Mouse (Mus musculus) stomach, embryonic 16.5 days (tissue): ENCODE measurements around the gene Ranbp2. TPM values are rescaled to one million over a fixed set of nuclear protein-coding genes. Genes with fewer than 3 reads are reported as not detected.
"Not testable (repeated sequence)": the region's sequence is repeated elsewhere in the genome, so short reads cannot be mapped to it uniquely, and the experiment has no call there.

Experiments used
- ATAC-seq: fragments of 200-750 bp; cut with Nextera tagmentation; 2 replicates; pipeline ENCODE4 v1.8.0; 2017; ENCODE audit warnings: moderate number of reproducible peaks, moderate TSS enrichment; ENCODE audit not compliant: insufficient read depth, low FRiP score
- H3K27ac ChIP-seq: fragments of 300-500 bp; sonication (generic); 2 replicates; pipeline ENCODE4 v1.5.1; 2014; ENCODE audit warnings: low read length
- H3K27me3 ChIP-seq: fragments of 300-500 bp; sonication (generic); 2 replicates; pipeline ENCODE4 v1.6.1; 2014; ENCODE audit warnings: low read length, control low read depth, mixed read lengths; ENCODE audit not compliant: control insufficient read depth, insufficient read depth
- H3K36me3 ChIP-seq: fragments of 300-500 bp; sonication (generic); 2 replicates; pipeline ENCODE4 v1.6.1; 2014; ENCODE audit warnings: low read length; ENCODE audit not compliant: control insufficient read depth, insufficient read depth
- H3K4me1 ChIP-seq: fragments of 300-500 bp; sonication (generic); 2 replicates; pipeline ENCODE4 v1.6.1; 2014; ENCODE audit warnings: low read length, control low read depth, mixed read lengths; ENCODE audit not compliant: control insufficient read depth, insufficient read depth
- H3K4me2 ChIP-seq: fragments of 300-500 bp; sonication (generic); 2 replicates; pipeline ENCODE4 v1.6.1; 2014; ENCODE audit warnings: low read depth, low read length, mixed read lengths
- H3K4me3 ChIP-seq: fragments of 300-500 bp; sonication (generic); replicated peaks from 2 replicates; pipeline ENCODE4 v1.5.1; 2014; ENCODE audit warnings: mild to moderate bottlenecking, low read length
- H3K9ac ChIP-seq: fragments of 300-500 bp; sonication (generic); 2 replicates; pipeline ENCODE4 v1.6.1; 2014; ENCODE audit warnings: low read length
- H3K9me3 ChIP-seq: fragments of 300-500 bp; sonication (generic); replicated peaks from 2 replicates; pipeline ENCODE4 v1.6.1; 2016; ENCODE audit warnings: low read length, control low read depth; ENCODE audit not compliant: control insufficient read depth
- WGBS: fragments of 180-500 bp; shearing (Covaris S2); extraction: QIAGEN DNeasy Blood & Tissue Kit; methylation state at CpG from one replicate; pipeline ENCODE4 v1.1.7; 2014; 5-methylcytosine and 5-hydroxymethylcytosine counted together
- polyA plus RNA-seq: library from polyadenylated mRNA; unstranded; fragments of >200 nt; fragmentation: Nextera tagmentation; extraction: Ambion mirVana; gene quantifications from 2 replicates; pipeline ENCODE4 v1.2.1, GENCODE M21; 2015

The Ranbp2 gene
- polyA plus RNA-seq, 1 experiment from 2014 or later: 23.3 TPM

DNA sequence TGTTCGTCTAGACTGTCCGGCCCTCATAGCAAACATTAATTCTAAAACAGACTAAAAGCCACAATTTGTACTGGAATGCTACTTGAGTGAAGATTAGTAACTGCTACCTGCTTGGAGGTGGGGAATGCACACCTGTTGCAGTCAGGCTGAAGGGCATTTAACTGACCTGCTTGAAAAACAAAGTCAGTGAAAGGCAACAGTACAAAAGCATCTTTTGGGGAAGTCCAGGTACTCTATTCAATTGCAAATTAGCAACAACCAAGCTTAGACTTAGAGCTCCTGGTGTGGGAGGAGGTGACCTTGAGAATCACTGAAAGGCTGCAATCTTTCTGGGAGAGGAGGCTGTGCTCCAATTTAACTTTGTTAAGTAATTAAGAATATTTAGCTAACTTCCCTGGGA is 85.5 kb downstream of the Ranbp2 start:
- Histone ChIP-seq H3K36me3 (no peaks in the 10 kb centered on the region), H3K4me1 (no peaks in the 10 kb centered on the region), H3K27ac (no peak overlapping the region), H3K9ac (no peak overlapping the region), H3K4me2 (no peak overlapping the region), H3K27me3 (no peaks in the 10 kb centered on the region), H3K4me3 (no peak overlapping the region), H3K9me3 (no peaks in the 10 kb centered on the region)
- WGBS: 96% methylated on average over 2 of the region's 2 CpGs
- ATAC-seq: no peak

DNA sequence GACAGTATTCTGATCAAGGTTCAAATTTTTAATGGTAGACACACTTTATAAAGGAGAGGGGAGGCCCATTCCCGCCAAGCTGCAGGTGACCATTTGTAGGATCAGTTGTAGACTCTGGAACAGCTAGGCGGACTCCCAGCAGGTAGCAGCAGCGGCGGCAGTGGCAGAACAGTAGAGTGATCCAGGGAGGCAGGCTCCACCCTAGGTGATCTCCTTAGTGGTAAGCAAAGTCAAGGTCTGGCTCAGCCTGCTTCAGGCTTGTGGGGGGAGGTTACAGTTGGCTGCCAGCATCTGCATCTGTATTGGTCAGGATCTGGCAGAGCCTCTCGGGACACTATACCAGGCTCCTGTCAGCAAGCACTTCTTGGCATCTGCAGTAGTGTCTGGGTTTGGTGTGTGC is 89.6 kb downstream of the Ranbp2 start:
- 92% methylated on average over 5 of the region's 5 CpGs for WGBS

GRCm38 (mm10) chr10:58540613-58541012 is 93.9 kb downstream of the Ranbp2 start:
- H3K27me3 ChIP-seq: no peaks in the 10 kb centered on the region
- H3K36me3 ChIP-seq: no peaks in the 10 kb centered on the region
- H3K9me3 ChIP-seq: no peaks in the 10 kb centered on the region
- H3K4me1 ChIP-seq: no peaks in the 10 kb centered on the region
- no peak overlapping the region for H3K9ac ChIP-seq
- 73% methylated on average over 13 of the region's 13 CpGs for WGBS
- no peak overlapping the region for H3K4me3 ChIP-seq
- ATAC-seq: no peak
- no peak overlapping the region for H3K27ac ChIP-seq
- no peak overlapping the region for H3K4me2 ChIP-seq

More for the DNA sequence above, 89.6 kb downstream of the Ranbp2 start:
- not testable (repeated sequence) for H3K9ac ChIP-seq, H3K9me3 ChIP-seq, H3K4me1 ChIP-seq, H3K4me2 ChIP-seq, H3K36me3 ChIP-seq, H3K4me3 ChIP-seq, ATAC-seq, H3K27ac ChIP-seq, H3K27me3 ChIP-seq

Other genes with a start within 250 kb of the Ranbp2 start
- gene AW822073, start 222.0 kb upstream of the Ranbp2 start, polyA plus RNA-seq: not detected in 2 replicates
- not detected in 2 replicates for gene Duxf3, start 214.2 kb upstream of the Ranbp2 start, polyA plus RNA-seq
- not detected in 2 replicates for gene Gm4981, start 210.2 kb upstream of the Ranbp2 start, polyA plus RNA-seq
- gene Gcc2, start 191.4 kb upstream of the Ranbp2 start, polyA plus RNA-seq: 49.7 and 67.0 TPM in 2 replicates
- 136 and 161 TPM in 2 replicates for gene Lims1, start 123.5 kb upstream of the Ranbp2 start, polyA plus RNA-seq
- 6.7 and 6.8 TPM in 2 replicates for gene Ccdc138, start 51.0 kb downstream of the Ranbp2 start, polyA plus RNA-seq
- gene Edar, start 228.7 kb downstream of the Ranbp2 start, polyA plus RNA-seq: 3.0 and 3.1 TPM in 2 replicates